Mouse (Mus musculus) MEL (cell line): ENCODE measurements at regions not wholly inside any gene's neighbourhood (a gene's known extent, or its start where the extent isn't known, plus 50 kb on each side); places are given as distances from the start of the nearest gene placed in this dataset.

ENCODE experiments used
- DNase-seq: peaks from one replicate; pipeline ENCODE4 v3.0.0; 2011; ENCODE audit warnings: low read depth, low spot score
- H3K27ac ChIP-seq: 2 replicates; pipeline ENCODE4 v1.5.1; 2012; ENCODE audit warnings: low read depth, mild to moderate bottlenecking, control low read depth, low read length, moderate library complexity; ENCODE audit not compliant: control insufficient read depth
- H3K27me3 ChIP-seq, 2 experiments: fragments of 150-350 bp in 1 of 2; sonication (generic) in 1 of 2; 2 replicates each; pipeline ENCODE4 v1.6.1; 2012; ENCODE audit warnings: low read length in 2 of 2, mild to moderate bottlenecking in 2 of 2, improper control_type of control experiment in 1 of 2, moderate library complexity in 1 of 2; ENCODE audit not compliant: insufficient read depth in 2 of 2, control insufficient read depth in 1 of 2
- H3K36me3 ChIP-seq, 2 experiments: 2 replicates each; pipeline ENCODE4 v1.6.1; 2012 to 2014; ENCODE audit warnings: low read length in 2 of 2, improper control_type of control experiment in 1 of 2, inconsistent platforms in 1 of 2, mild to moderate bottlenecking in 1 of 2; ENCODE audit not compliant: insufficient read depth in 2 of 2, control insufficient read depth in 1 of 2
- H3K4me1 ChIP-seq, 2 experiments: fragments of 150-350 bp in 1 of 2; sonication (generic) in 1 of 2; 2 replicates each; pipeline ENCODE4 v1.6.1; 2012; ENCODE audit warnings: low read length in 2 of 2, improper control_type of control experiment in 1 of 2, mild to moderate bottlenecking in 1 of 2; ENCODE audit not compliant: insufficient read depth in 2 of 2, control insufficient read depth in 1 of 2
- H3K4me3 ChIP-seq, 2 experiments: fragments of 150-350 bp in 1 of 2; sonication (generic) in 1 of 2; 2 replicates each; pipeline ENCODE4 v1.5.1; 2012; ENCODE audit warnings: low read depth in 2 of 2, low read length in 2 of 2, mild to moderate bottlenecking in 2 of 2, moderate library complexity in 2 of 2, control low read depth in 1 of 2, improper control_type of control experiment in 1 of 2; ENCODE audit not compliant: control insufficient read depth in 1 of 2, insufficient read depth in 1 of 2
- H3K79me2 ChIP-seq: 2 replicates; pipeline ENCODE4 v1.6.1; 2012; ENCODE audit warnings: mild to moderate bottlenecking, low read length, moderate library complexity; ENCODE audit not compliant: control insufficient read depth, poor library complexity, insufficient read depth
- H3K9ac ChIP-seq: 2 replicates; pipeline ENCODE4 v1.6.1; 2012; ENCODE audit warnings: low read depth, mild to moderate bottlenecking, control low read depth, low read length, moderate library complexity; ENCODE audit not compliant: control insufficient read depth, poor library complexity, severe bottlenecking
- H3K9me3 ChIP-seq: fragments of 150-350 bp; sonication (generic); replicated peaks from 2 replicates; pipeline ENCODE4 v1.6.1; 2012; ENCODE audit warnings: mild to moderate bottlenecking, low read length, improper control_type of control experiment, moderate library complexity; ENCODE audit not compliant: insufficient read depth
- BHLHE40 ChIP-seq: IDR thresholded peaks from 2 replicates; pipeline ENCODE4 v1.6.1; 2012; ENCODE audit warnings: low read depth, mild to moderate bottlenecking, inconsistent platforms, low read length, improper control_type of control experiment, borderline replicate concordance
- CHD1 ChIP-seq: IDR thresholded peaks from 2 replicates; pipeline ENCODE4 v1.6.1; 2012; ENCODE audit warnings: low read depth, mild to moderate bottlenecking, inconsistent platforms, low read length, improper control_type of control experiment
- CHD2 ChIP-seq: IDR thresholded peaks from 2 replicates; pipeline ENCODE4 v1.6.1; 2011; ENCODE audit warnings: low read length, improper control_type of control experiment
- E2F4 ChIP-seq: IDR thresholded peaks from 2 replicates; pipeline ENCODE4 v1.6.1; 2011; ENCODE audit warnings: low read depth, low read length, improper control_type of control experiment, borderline replicate concordance
- ELF1 ChIP-seq: IDR thresholded peaks from 2 replicates; pipeline ENCODE4 v1.6.1; 2014; ENCODE audit warnings: low read depth, mild to moderate bottlenecking, inconsistent platforms, low read length, improper control_type of control experiment, moderate library complexity
- EP300 ChIP-seq, 2 experiments: IDR thresholded peaks; 2 replicates each; pipeline ENCODE4 v1.6.1; 2011; ENCODE audit warnings: improper control_type of control experiment in 2 of 2, low read length in 2 of 2, low read depth in 1 of 2, mild to moderate bottlenecking in 1 of 2
- ETS1 ChIP-seq: IDR thresholded peaks from 2 replicates; pipeline ENCODE4 v1.6.1; 2012; ENCODE audit warnings: low read depth, mild to moderate bottlenecking, inconsistent platforms, low read length, improper control_type of control experiment, moderate library complexity
- GATA1 ChIP-seq: IDR thresholded peaks from 2 replicates; pipeline ENCODE4 v1.6.1; 2011; ENCODE audit warnings: low read depth, low read length, improper control_type of control experiment
- HCFC1 ChIP-seq: IDR thresholded peaks from 2 replicates; pipeline ENCODE4 v1.6.1; 2012; ENCODE audit warnings: low read depth, mild to moderate bottlenecking, inconsistent platforms, low read length, improper control_type of control experiment, moderate library complexity
- JUND ChIP-seq: IDR thresholded peaks from 2 replicates; pipeline ENCODE4 v1.6.1; 2011; ENCODE audit warnings: low read depth, mild to moderate bottlenecking, improper control_type of control experiment, low read length
- KAT2A ChIP-seq: conservative IDR thresholded peaks from 2 replicates; pipeline ENCODE4 v1.6.1; 2012; ENCODE audit warnings: low read depth, low read length, improper control_type of control experiment, inconsistent platforms
- MAFK ChIP-seq: IDR thresholded peaks from 2 replicates; pipeline ENCODE4 v1.6.1; 2011; ENCODE audit warnings: low read depth, mild to moderate bottlenecking, low read length, improper control_type of control experiment, borderline replicate concordance
- MAZ ChIP-seq: IDR thresholded peaks from 2 replicates; pipeline ENCODE4 v1.6.1; 2012; ENCODE audit warnings: low read depth, mild to moderate bottlenecking, inconsistent platforms, low read length, improper control_type of control experiment
- MEF2A ChIP-seq: IDR thresholded peaks from 2 replicates; pipeline ENCODE4 v1.6.1; 2014; ENCODE audit warnings: low read depth, mild to moderate bottlenecking, inconsistent platforms, low read length, improper control_type of control experiment; ENCODE audit not compliant: poor library complexity, insufficient replicate concordance, severe bottlenecking; ENCODE audit errors: extremely low read depth
- MXI1 ChIP-seq: IDR thresholded peaks from 2 replicates; pipeline ENCODE4 v1.6.1; 2011; ENCODE audit warnings: mild to moderate bottlenecking, low read depth, low read length, improper control_type of control experiment
- MYC ChIP-seq: IDR thresholded peaks from 2 replicates; pipeline ENCODE4 v1.6.1; 2011; ENCODE audit warnings: low read depth, mild to moderate bottlenecking, low read length, improper control_type of control experiment, moderate library complexity
- NELFE ChIP-seq: IDR thresholded peaks from 2 replicates; pipeline ENCODE4 v1.6.1; 2011; ENCODE audit warnings: low read depth, low read length, improper control_type of control experiment
- NRF1 ChIP-seq: IDR thresholded peaks from 2 replicates; pipeline ENCODE4 v1.6.1; 2014; ENCODE audit warnings: low read depth, mild to moderate bottlenecking, inconsistent platforms, low read length, improper control_type of control experiment, moderate library complexity; ENCODE audit not compliant: poor library complexity, insufficient read depth, severe bottlenecking
- RAD21 ChIP-seq: IDR thresholded peaks from 2 replicates; pipeline ENCODE4 v1.6.1; 2011; ENCODE audit warnings: mild to moderate bottlenecking, low read depth, low read length, improper control_type of control experiment
- RCOR1 ChIP-seq: IDR thresholded peaks from 2 replicates; pipeline ENCODE4 v1.6.1; 2012; ENCODE audit warnings: low read depth, mild to moderate bottlenecking, inconsistent platforms, low read length, improper control_type of control experiment
- SIN3A ChIP-seq: IDR thresholded peaks from 2 replicates; pipeline ENCODE4 v1.6.1; 2012; ENCODE audit warnings: low read length, improper control_type of control experiment, inconsistent platforms
- TAL1 ChIP-seq: IDR thresholded peaks from 2 replicates; pipeline ENCODE4 v1.6.1; 2012; ENCODE audit warnings: mild to moderate bottlenecking, inconsistent platforms, low read length, moderate library complexity, mixed read lengths
- TBP ChIP-seq: IDR thresholded peaks from 2 replicates; pipeline ENCODE4 v1.8.0; 2011; ENCODE audit warnings: low read depth, low read length, improper control_type of control experiment
- UBTF ChIP-seq: IDR thresholded peaks from 2 replicates; pipeline ENCODE4 v1.6.1; 2012; ENCODE audit warnings: low read depth, mild to moderate bottlenecking, inconsistent platforms, low read length, improper control_type of control experiment, moderate library complexity, borderline replicate concordance; ENCODE audit not compliant: insufficient read depth
- USF1 ChIP-seq: IDR thresholded peaks from 2 replicates; pipeline ENCODE4 v1.6.1; 2014; ENCODE audit warnings: low read depth, mild to moderate bottlenecking, inconsistent platforms, low read length, improper control_type of control experiment, moderate library complexity
- ZC3H11A ChIP-seq: IDR thresholded peaks from 2 replicates; pipeline ENCODE4 v1.6.1; 2012; ENCODE audit warnings: low read depth, mild to moderate bottlenecking, inconsistent platforms, low read length, improper control_type of control experiment
- ZKSCAN1 ChIP-seq: IDR thresholded peaks from 2 replicates; pipeline ENCODE4 v1.6.1; 2012; ENCODE audit warnings: low read depth, mild to moderate bottlenecking, inconsistent platforms, low read length, improper control_type of control experiment, moderate library complexity
- ZNF384 ChIP-seq: IDR thresholded peaks from 2 replicates; pipeline ENCODE4 v1.6.1; 2012; ENCODE audit warnings: low read depth, mild to moderate bottlenecking, inconsistent platforms, low read length, improper control_type of control experiment

- Histone ChIP-seq H3K4me1 (no peaks in the 10 kb centered on the region), H3K9me3 (no peaks in the 10 kb centered on the region), H3K79me2 (no peaks in the 10 kb centered on the region), H3K4me3 (no peak overlapping the region), H3K27me3 (no peaks in the 10 kb centered on the region), H3K27ac (no peak overlapping the region), H3K36me3 (no peaks in the 10 kb centered on the region), H3K9ac (no peak overlapping the region)
- TF ChIP-seq GATA1 (no peak), MAZ (no peak), ELF1 (no peak), TBP (no peak), CHD2 (no peak), USF1 (no peak), KAT2A (no peak), UBTF (no peak), MEF2A (no peak), MXI1 (no peak), TAL1 (no peak), BHLHE40 (no peak), MAFK (no peak), ZKSCAN1 (no peak), JUND (no peak), SIN3A (no peak), RCOR1 (no peak), NELFE (no peak), ZC3H11A (no peak), RAD21 (no peak)
- DNase-seq: no peak
These were observed 120.5 kb upstream of the Igsf21 start for GRCm38 (mm10) chr4:140366975-140367680.

GRCm38 (mm10) chr4:140358846-140359245, 112.3 kb upstream of the Igsf21 start:
- Histone ChIP-seq H3K36me3 (no peaks in the 10 kb centered on the region), H3K4me3 (no peak overlapping the region), H3K9me3 (no peaks in the 10 kb centered on the region), H3K4me1 (no peaks in the 10 kb centered on the region), H3K9ac (no peak overlapping the region), H3K27me3 (no peaks in the 10 kb centered on the region), H3K27ac (no peak overlapping the region), H3K79me2 (no peaks in the 10 kb centered on the region)
- DNase-seq: no peak
- TF ChIP-seq GATA1: no peak
- no peak for TF ChIP-seq TBP
- no peak for TF ChIP-seq ZNF384
- no peak for TF ChIP-seq RAD21
- no peak for TF ChIP-seq UBTF
- no peak for TF ChIP-seq ETS1
- no peak for TF ChIP-seq ZKSCAN1
- no peak for TF ChIP-seq MYC
- no peak for TF ChIP-seq TAL1
- no peak for TF ChIP-seq HCFC1
- no peak for TF ChIP-seq SIN3A
- no peak for TF ChIP-seq CHD1
- no peak for TF ChIP-seq NRF1
- no peak for TF ChIP-seq EP300 (IDR thresholded peaks at IDR 0.05; ENCODE audit: low read depth in 1 of 2, low read length in 2 of 2)
- TF ChIP-seq E2F4: no peak
- TF ChIP-seq USF1: no peak
- no peak for TF ChIP-seq MAZ
